Mouse (Mus musculus) olfactory bulb, adult 2 months (tissue): ENCODE measurements at regions not wholly inside any gene's neighbourhood (a gene's known extent, or its start where the extent isn't known, plus 50 kb on each side); places are given as distances from the start of the nearest gene placed in this dataset.

Experiments
- CTCF ChIP-seq: fragments of 200-500 bp; IDR thresholded peaks from 2 replicates; pipeline ENCODE4 v1.5.1; 2012; ENCODE audit warnings: low read depth, mild to moderate bottlenecking, low read length, moderate library complexity; ENCODE audit not compliant: insufficient read depth
- POLR2A ChIP-seq: fragments of 200-500 bp; IDR thresholded peaks from 2 replicates; pipeline ENCODE4 v1.6.1; 2012; ENCODE audit warnings: mild to moderate bottlenecking, low read depth, low read length, moderate library complexity; ENCODE audit not compliant: insufficient read depth

DNA sequence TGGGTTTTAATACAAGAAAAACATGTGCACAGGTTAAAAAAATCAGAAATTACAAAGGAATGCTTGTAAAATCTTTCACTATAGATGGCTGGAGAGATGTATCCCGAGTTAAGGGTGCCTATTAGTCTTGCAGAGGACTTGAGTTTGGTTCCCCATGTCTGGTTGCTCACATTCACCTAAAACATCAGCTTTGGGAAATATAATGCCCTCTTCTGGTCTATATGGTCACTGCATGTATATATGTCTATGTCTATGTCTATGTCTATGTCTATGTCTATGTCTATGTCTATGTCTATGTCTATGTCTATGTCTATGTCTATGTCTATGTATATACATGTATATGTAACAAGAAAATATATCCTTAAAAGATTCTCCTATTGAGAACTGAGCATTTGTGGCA, 196.8 kb upstream of the Xylt1 start:
- no peak for TF ChIP-seq POLR2A
- no peak for TF ChIP-seq CTCF
